Mouse (Mus musculus) kidney, embryonic 16.5 days (tissue): ENCODE data around the gene Pawr. TPM values are rescaled to one million over a fixed set of nuclear protein-coding genes. Genes with fewer than 3 reads are reported as not detected.
A peak's percentile ranks its signal among the peaks of the same experiment; 100 is the strongest.

ENCODE experiments used
- ATAC-seq: fragments of 200-750 bp; cut with Nextera tagmentation; 2 replicates; pipeline ENCODE4 v1.8.0; 2017; ENCODE audit warnings: moderate TSS enrichment; ENCODE audit not compliant: low FRiP score, low TSS enrichment
- H3K27ac ChIP-seq: fragments of 300-500 bp; sonication (generic); 2 replicates; pipeline ENCODE4 v1.5.1; 2014; ENCODE audit warnings: low read length
- H3K27me3 ChIP-seq: fragments of 300-500 bp; sonication (generic); 2 replicates; pipeline ENCODE4 v1.6.1; 2014; ENCODE audit warnings: low read length, control low read depth, mixed read lengths; ENCODE audit not compliant: insufficient read depth
- H3K36me3 ChIP-seq: fragments of 300-500 bp; sonication (generic); 2 replicates; pipeline ENCODE4 v1.6.1; 2014; ENCODE audit warnings: low read length, control low read depth, mixed read lengths; ENCODE audit not compliant: insufficient read depth
- H3K4me1 ChIP-seq: fragments of 300-500 bp; sonication (generic); 2 replicates; pipeline ENCODE4 v1.6.1; 2014; ENCODE audit warnings: low read length, control low read depth, mixed read lengths; ENCODE audit not compliant: insufficient read depth
- H3K4me2 ChIP-seq: fragments of 300-500 bp; sonication (generic); replicated peaks from 2 replicates; pipeline ENCODE4 v1.6.1; 2014; ENCODE audit warnings: low read depth, low read length
- H3K4me3 ChIP-seq: fragments of 300-500 bp; sonication (generic); 2 replicates; pipeline ENCODE4 v1.5.1; 2014; ENCODE audit warnings: mild to moderate bottlenecking, low read length
- H3K9ac ChIP-seq: fragments of 300-500 bp; sonication (generic); replicated peaks from 2 replicates; pipeline ENCODE4 v1.6.1; 2014; ENCODE audit warnings: low read length
- H3K9me3 ChIP-seq: fragments of 300-500 bp; sonication (generic); 2 replicates; pipeline ENCODE4 v1.6.1; 2016; ENCODE audit warnings: low read length, control low read depth
- WGBS: fragments of 180-500 bp; shearing (Covaris S2); extraction: QIAGEN DNeasy Blood & Tissue Kit; methylation state at CpG from one replicate; pipeline ENCODE4 v1.1.7; 2014; 5-methylcytosine and 5-hydroxymethylcytosine counted together
- polyA plus RNA-seq: library from polyadenylated mRNA; unstranded; fragments of >200 nt; fragmentation: Nextera tagmentation; extraction: Ambion mirVana; gene quantifications from 2 replicates; pipeline ENCODE4 v1.2.1, GENCODE M21; 2015

Gene Pawr
- polyA plus RNA-seq, 1 experiment from 2014 or later = 13.4 TPM

DNA sequence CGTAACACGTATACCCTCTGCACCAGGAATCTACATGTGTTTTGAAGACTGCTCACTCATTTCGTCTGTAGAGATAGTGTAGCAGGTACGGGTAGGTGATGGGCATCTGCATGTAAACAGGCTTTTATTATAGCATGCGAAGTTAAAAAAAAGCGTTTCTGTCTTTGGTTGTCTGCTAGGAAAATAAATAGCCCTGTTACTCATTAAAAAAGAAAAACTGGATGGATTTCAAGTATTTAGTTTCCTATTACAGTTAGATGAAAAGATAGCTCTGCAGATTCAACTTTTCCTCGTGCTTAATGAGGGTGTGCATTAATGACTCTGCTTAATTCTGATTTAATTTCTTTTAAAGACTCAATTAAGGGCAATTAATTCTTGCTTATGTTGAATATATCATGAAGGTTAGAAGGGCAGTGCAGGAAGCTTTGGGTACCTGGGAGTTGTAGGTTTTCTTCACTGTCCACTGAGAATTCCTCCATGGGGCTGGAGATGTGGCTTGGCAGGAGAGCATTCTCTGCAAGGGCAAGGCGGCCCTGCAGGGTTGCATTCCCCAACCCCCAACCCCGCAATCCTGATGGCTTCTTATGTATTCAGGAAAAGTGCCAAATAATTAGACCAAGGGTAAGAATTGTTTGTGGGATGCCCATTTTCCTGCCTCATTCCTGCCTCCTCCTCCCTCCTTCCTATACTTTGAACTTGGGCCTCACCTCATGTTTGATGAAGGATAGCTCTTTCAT is 29.7 kb downstream of the Pawr start:
- H3K4me1 ChIP-seq = peaks cover 21% of the 10 kb centered on the region
- no peaks in the 10 kb centered on the region for H3K27me3 ChIP-seq
- no peak overlapping the region for H3K4me3 ChIP-seq
- H3K36me3 ChIP-seq = peaks cover 33% of the 10 kb centered on the region
- peaks cover 26% of the 10 kb centered on the region for H3K9me3 ChIP-seq
- ATAC-seq = peak; percentile 58; the same call in 1 of the 2 replicates
- no peak overlapping the region for H3K9ac ChIP-seq
- H3K4me2 ChIP-seq = no peak overlapping the region
- peak overlapping the region; percentile 54; the same call in 1 of the 2 replicates for H3K27ac ChIP-seq
- 46% methylated on average over 9 of the region's 9 CpGs for WGBS

DNA sequence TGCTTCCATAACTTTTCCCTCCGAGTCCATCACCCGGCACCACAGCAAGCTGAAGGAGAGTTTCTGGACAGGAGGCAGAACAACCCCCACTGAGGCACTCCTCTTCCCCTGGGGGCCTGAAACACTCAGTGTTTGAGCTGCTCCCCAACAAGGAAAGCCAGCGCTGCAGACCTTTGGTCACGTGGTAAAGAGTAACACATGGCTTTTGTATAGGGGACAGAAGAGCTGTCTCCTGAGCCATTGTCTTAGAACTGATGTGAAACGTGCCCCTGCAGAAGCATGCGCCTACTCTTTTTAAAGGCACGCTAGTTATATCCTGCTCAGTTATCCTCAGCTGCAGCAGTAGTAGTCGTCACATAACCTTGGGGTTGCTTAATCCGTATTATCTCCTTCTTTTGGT is 32.0 kb downstream of the Pawr start:
- peaks cover 17% of the 10 kb centered on the region; the same call in 1 of the 2 replicates for H3K9me3 ChIP-seq
- no peak overlapping the region for H3K4me2 ChIP-seq
- no peak overlapping the region for H3K9ac ChIP-seq
- H3K27ac ChIP-seq = no peak overlapping the region
- 86% methylated on average over 9 of the region's 9 CpGs for WGBS
- H3K36me3 ChIP-seq = peaks cover 16% of the 10 kb centered on the region
- H3K27me3 ChIP-seq = no peaks in the 10 kb centered on the region
- ATAC-seq = no peak
- H3K4me1 ChIP-seq = peaks cover 21% of the 10 kb centered on the region
- no peak overlapping the region for H3K4me3 ChIP-seq

GRCm38 (mm10) chr10:108364946-108365719 is 33.2 kb downstream of the Pawr start:
- Histone ChIP-seq H3K4me3 (no peak overlapping the region), H3K27me3 (no peaks in the 10 kb centered on the region), H3K9ac (no peak overlapping the region), H3K27ac (0 out of 2 replicates have a peak overlapping the region, but pooled peaks have one; percentile 12), H3K9me3 (peaks cover 18% of the 10 kb centered on the region; the same call in 1 of the 2 replicates), H3K4me2 (no peak overlapping the region), H3K4me1 (peaks cover 15% of the 10 kb centered on the region), H3K36me3 (peaks cover 16% of the 10 kb centered on the region)
- 90% methylated on average over 26 of the region's 26 CpGs for WGBS
- ATAC-seq = no peak

GRCm38 (mm10) chr10:108366251-108366650 is 34.3 kb downstream of the Pawr start:
- 97% methylated on average over 5 of the region's 5 CpGs for WGBS
- H3K27ac ChIP-seq = no peak overlapping the region

GRCm38 (mm10) chr10:108368358-108368757 is 36.4 kb downstream of the Pawr start:
- WGBS = 84% methylated on average over 6 of the region's 6 CpGs
- H3K9ac ChIP-seq = no peak overlapping the region
- H3K4me3 ChIP-seq = no peak overlapping the region
- peaks cover 18% of the 10 kb centered on the region; the same call in 1 of the 2 replicates for H3K9me3 ChIP-seq
- H3K27me3 ChIP-seq = no peaks in the 10 kb centered on the region
- 0 out of 2 replicates have a peak, but pooled peaks have one; percentile 36 for ATAC-seq
- H3K4me2 ChIP-seq = no peak overlapping the region
- peaks cover 7% of the 10 kb centered on the region for H3K4me1 ChIP-seq
- H3K27ac ChIP-seq = no peak overlapping the region
- peaks cover 16% of the 10 kb centered on the region for H3K36me3 ChIP-seq

More at GRCm38 (mm10) chr10:108366251-108366650, 34.3 kb downstream of the Pawr start:
- no peak for ATAC-seq
- Histone ChIP-seq H3K36me3 (peaks cover 16% of the 10 kb centered on the region), H3K9me3 (peaks cover 18% of the 10 kb centered on the region; the same call in 1 of the 2 replicates), H3K4me2 (no peak overlapping the region), H3K9ac (no peak overlapping the region), H3K4me1 (peaks cover 10% of the 10 kb centered on the region), H3K27me3 (no peaks in the 10 kb centered on the region), H3K4me3 (no peak overlapping the region)

DNA sequence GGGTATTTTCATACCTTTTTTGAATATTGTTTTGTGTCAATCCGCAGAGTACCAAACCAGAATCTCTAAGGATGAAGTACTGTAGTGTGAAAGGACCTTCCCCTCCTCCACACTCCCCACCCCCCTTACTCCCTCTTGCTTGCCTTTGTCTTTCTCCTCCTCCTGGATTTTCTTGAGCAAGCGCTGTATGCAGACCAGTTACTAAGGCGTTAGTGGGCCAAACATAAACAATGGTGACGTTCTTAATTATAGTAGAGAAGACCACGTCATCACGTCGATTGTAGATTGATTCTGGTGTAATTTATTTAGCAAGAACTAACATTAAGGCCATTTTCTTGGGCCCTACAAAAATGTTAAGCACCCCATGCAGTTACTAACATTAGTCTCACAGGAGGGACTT is 40.3 kb downstream of the Pawr start:
- H3K27me3 ChIP-seq = no peaks in the 10 kb centered on the region
- no peak overlapping the region for H3K9ac ChIP-seq
- no peak overlapping the region for H3K4me2 ChIP-seq
- WGBS = 53% methylated on average over 7 of the region's 7 CpGs
- peaks cover 4% of the 10 kb centered on the region; the same call in 1 of the 2 replicates for H3K9me3 ChIP-seq
- H3K27ac ChIP-seq = no peak overlapping the region
- peaks cover 7% of the 10 kb centered on the region; the same call in 1 of the 2 replicates for H3K4me1 ChIP-seq
- no peaks in the 10 kb centered on the region for H3K36me3 ChIP-seq
- H3K4me3 ChIP-seq = no peak overlapping the region
- ATAC-seq = no peak

- no peak for ATAC-seq
- Histone ChIP-seq H3K4me2 (no peak overlapping the region), H3K36me3 (no peaks in the 10 kb centered on the region), H3K4me1 (peaks cover 7% of the 10 kb centered on the region; the same call in 1 of the 2 replicates), H3K9me3 (peaks cover 4% of the 10 kb centered on the region; the same call in 1 of the 2 replicates), H3K27me3 (no peaks in the 10 kb centered on the region), H3K4me3 (no peak overlapping the region), H3K9ac (no peak overlapping the region), H3K27ac (no peak overlapping the region)
- 95% methylated on average over 5 of the region's 5 CpGs for WGBS
These were observed 40.9 kb downstream of the Pawr start for GRCm38 (mm10) chr10:108372858-108373257.

DNA sequence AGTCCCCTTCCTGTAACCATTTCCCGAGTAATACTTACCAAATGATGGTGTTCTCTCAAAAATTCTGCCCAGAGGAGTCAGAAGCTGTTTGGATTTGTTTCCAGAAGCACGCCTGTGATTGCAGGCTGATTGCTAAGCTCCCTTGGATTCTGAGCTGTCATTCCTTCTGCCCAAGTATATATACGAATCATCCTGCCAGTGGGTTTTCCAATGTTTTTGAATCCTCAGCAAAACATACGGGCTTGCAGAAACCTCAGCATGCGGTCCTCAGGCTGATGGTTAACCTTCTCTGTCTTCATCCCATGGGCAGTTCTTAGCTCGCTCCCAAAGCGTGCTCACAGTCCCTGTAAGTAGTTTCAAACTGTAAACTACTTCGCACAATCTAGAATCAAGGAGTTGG is 43.9 kb downstream of the Pawr start:
- 92% methylated on average over 8 of the region's 8 CpGs for WGBS
- H3K9me3 ChIP-seq = no peaks in the 10 kb centered on the region; the same call in 1 of the 2 replicates
- no peak for ATAC-seq

GRCm38 (mm10) chr10:108376366-108376765 is 44.4 kb downstream of the Pawr start:
- no peak overlapping the region for H3K27ac ChIP-seq
- no peak overlapping the region for H3K9ac ChIP-seq
- no peaks in the 10 kb centered on the region for H3K27me3 ChIP-seq
- no peaks in the 10 kb centered on the region for H3K36me3 ChIP-seq
- peaks cover 3% of the 10 kb centered on the region; the same call in 1 of the 2 replicates for H3K4me1 ChIP-seq
- H3K9me3 ChIP-seq = no peaks in the 10 kb centered on the region; the same call in 1 of the 2 replicates
- no peak overlapping the region for H3K4me2 ChIP-seq
- no peak overlapping the region for H3K4me3 ChIP-seq
- WGBS = 80% methylated on average over 4 of the region's 4 CpGs
- no peak for ATAC-seq

More for the DNA sequence above, 43.9 kb downstream of the Pawr start:
- no peak overlapping the region for H3K4me2 ChIP-seq
- H3K27me3 ChIP-seq = no peaks in the 10 kb centered on the region
- H3K36me3 ChIP-seq = no peaks in the 10 kb centered on the region
- H3K27ac ChIP-seq = no peak overlapping the region
- H3K4me3 ChIP-seq = no peak overlapping the region
- H3K9ac ChIP-seq = no peak overlapping the region
- H3K4me1 ChIP-seq = peaks cover 5% of the 10 kb centered on the region; the same call in 1 of the 2 replicates
